In genomic region chr6:120579110-120579830, GRCm38 (mm10) we compare ENCODE assay signal across 8 mouse cellular contexts. TPM values are rescaled to one million over a fixed set of nuclear protein-coding genes. Genes with fewer than 3 reads are reported as not detected.
DNase-seq lines count a peak whose midpoint lies in the region; ATAC-seq and TF ChIP-seq lines count a peak whose summit lies in the region.

No protein-coding gene starts in this region.

- ATAC-seq in cerebellum, adult (ENCODE audit: insufficient number of reproducible peaks, low FRiP score, low TSS enrichment): peak; percentile 12; the same call in 1 of the 2 replicates
- ATAC-seq in forebrain, embryonic 15.5 days (replicated peaks): no peak; the same call in 1 of the 2 replicates

- under 1% methylated on average over 21 of the region's 21 CpGs for WGBS in forebrain, embryonic 15.5 days

- peaks cover 43% of the 10 kb centered on the region for H3K27me3 ChIP-seq in E14TG2a.4 (ENCODE audit: insufficient read depth, low read length)
- no peaks in the 10 kb centered on the region for H3K27me3 ChIP-seq in forebrain, embryonic 15.5 days

- peak overlapping the region; percentile 90 for H3K27ac ChIP-seq in forebrain, embryonic 15.5 days (replicated peaks)

- H3K9me3 ChIP-seq in E14TG2a.4 (ENCODE audit: low read length): no peaks in the 10 kb centered on the region
- no peaks in the 10 kb centered on the region for H3K9me3 ChIP-seq in forebrain, embryonic 15.5 days

- TF ChIP-seq CTCF in E14TG2a.4 (conservative IDR thresholded peaks at IDR 0.05; ENCODE audit: low read length): no peak

- H3K4me3 ChIP-seq in E14TG2a.4 (replicated peaks; ENCODE audit: low read length): peak overlapping the region; percentile 78
- H3K4me3 ChIP-seq in forebrain, embryonic 15.5 days: peak overlapping the region; percentile 44

- DNase-seq in kidney, adult 8-10 months: peak; percentile 75 to 78
- DNase-seq in lung, postnatal 25 days (ENCODE audit: low spot score): peak; percentile 25
- DNase-seq in spleen, postnatal 36 days (ENCODE audit: low spot score in 2 of 2): peak; percentile 85 to 87
- no peak for DNase-seq in ovary, postnatal 14 days (ENCODE audit: low spot score)
- DNase-seq in left cerebral cortex, postnatal 25 days (ENCODE audit: low spot score in 2 of 2): no peak

- no peaks in the 10 kb centered on the region for H3K36me3 ChIP-seq in E14TG2a.4 (ENCODE audit: insufficient read depth, low read length)
- H3K36me3 ChIP-seq in forebrain, embryonic 15.5 days: no peaks in the 10 kb centered on the region

- H3K4me2 ChIP-seq in forebrain, embryonic 15.5 days (replicated peaks): peak overlapping the region; percentile 91

- intact Hi-C loops in left cerebral cortex, postnatal 25 days (cut with DNase I): no loop called here

- peaks cover 31% of the 10 kb centered on the region for H3K4me1 ChIP-seq in E14TG2a.4 (replicated peaks; ENCODE audit: low read depth, low read length)
- H3K4me1 ChIP-seq in forebrain, embryonic 15.5 days: peaks cover 24% of the 10 kb centered on the region

- peak overlapping the region; percentile 48 for H3K9ac ChIP-seq in forebrain, embryonic 15.5 days (replicated peaks)

RNA-seq across cellular contexts. Expression of gene Hdhd5, which starts 48.2 kb away (rescaled TPM):
- 16.8 and 18.2 TPM in 2 replicates for polyA plus RNA-seq in forebrain, embryonic 15.5 days (2015; fragmentation: Nextera tagmentation; extraction: Ambion mirVana)
- total RNA-seq in left cerebral cortex, postnatal 25 days (2021): 10 to 100 TPM; 33.0 to 37.0 TPM

Comparison
In these comparisons a context has a peak if more than half of its experiments do, and no peak if none do; other contexts are left out.
1. DNase-seq: peak in kidney, adult 8-10 months (2 of 2), lung, postnatal 25 days (single experiment) and spleen, postnatal 36 days (2 of 2); none in ovary, postnatal 14 days (single experiment) and left cerebral cortex, postnatal 25 days (0 of 2).